Mouse (Mus musculus) ES-E14 (cell line): Measurements from ENCODE around the gene Secisbp2l.

Source experiments
- ZC3H11A ChIP-seq: IDR thresholded peaks from 2 replicates; pipeline ENCODE4 v1.6.1; 2012; ENCODE audit warnings: low read depth, mild to moderate bottlenecking, inconsistent platforms, low read length, borderline replicate concordance
- ZNF384 ChIP-seq: IDR thresholded peaks from 2 replicates; pipeline ENCODE4 v1.6.1; 2012; ENCODE audit warnings: low read depth, low read length, inconsistent platforms

GRCm38 (mm10) chr2:125777018-125777417 is 5.7 kb downstream of the Secisbp2l start:
- TF ChIP-seq ZC3H11A (no peak), ZNF384 (no peak)
